Mouse (Mus musculus) brown adipose tissue, adult 24 weeks (tissue): ENCODE results near the gene Usp22. TPM values are rescaled to one million over a fixed set of nuclear protein-coding genes. Genes with fewer than 3 reads are reported as not detected.

Experiments used
- H3K27ac ChIP-seq: fragments of 200-500 bp; replicated peaks from 2 replicates; pipeline ENCODE4 v1.5.1; 2012; ENCODE audit warnings: low read depth, mild to moderate bottlenecking, low read length
- H3K4me1 ChIP-seq: fragments of 200-500 bp; 2 replicates; pipeline ENCODE4 v1.6.1; 2012; ENCODE audit warnings: low read length, mixed read lengths; ENCODE audit not compliant: control insufficient read depth, insufficient read depth, insufficient read length
- H3K4me3 ChIP-seq: fragments of 200-500 bp; 2 replicates; pipeline ENCODE4 v1.5.1; 2012; ENCODE audit warnings: low read depth, mild to moderate bottlenecking, low read length, moderate library complexity; ENCODE audit not compliant: insufficient read depth
- polyA plus RNA-seq: library from polyadenylated mRNA; stranded (reverse); fragments of >200 nt; gene quantifications from 2 replicates; pipeline ENCODE4 v1.2.4, GENCODE M21; 2012; ENCODE audit not compliant: missing spikeins, insufficient read depth, insufficient read length

Usp22 gene
- polyA plus RNA-seq, 1 experiment = 31.0 TPM

GRCm38 (mm10) chr11:61110113-61110512 lies 64.7 kb downstream of the Usp22 start:
- Histone ChIP-seq H3K27ac (no peak overlapping the region), H3K4me3 (no peak overlapping the region), H3K4me1 (no peaks in the 10 kb centered on the region)

GRCm38 (mm10) chr11:61109707-61110106 lies 65.1 kb downstream of the Usp22 start:
- no peak overlapping the region for H3K27ac ChIP-seq
- no peaks in the 10 kb centered on the region for H3K4me1 ChIP-seq

DNA sequence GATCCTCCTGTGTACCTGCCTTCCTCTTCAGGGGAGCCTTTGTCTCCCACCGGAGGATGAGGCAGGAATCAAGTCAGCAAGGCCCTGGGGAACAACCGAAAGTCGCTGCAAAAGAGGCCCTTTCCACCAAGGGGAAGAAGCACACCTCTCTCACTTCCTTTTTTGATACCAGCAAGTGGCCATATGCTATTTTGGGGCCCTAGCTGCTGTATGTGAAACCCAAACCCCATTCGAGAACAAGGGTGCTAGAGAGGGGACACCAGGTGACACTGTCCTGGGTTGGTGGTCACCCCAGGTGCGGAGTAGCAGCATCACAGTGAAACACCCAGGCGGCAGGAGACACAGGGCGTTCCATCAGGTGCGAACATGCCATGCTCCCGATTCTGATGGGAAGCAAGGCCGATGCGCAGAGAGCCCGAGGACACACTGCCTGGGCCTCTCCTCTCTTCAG lies 65.9 kb downstream of the Usp22 start:
- H3K4me1 ChIP-seq = no peaks in the 10 kb centered on the region
- H3K27ac ChIP-seq = no peak overlapping the region
- no peak overlapping the region for H3K4me3 ChIP-seq

More at GRCm38 (mm10) chr11:61109707-61110106, 65.1 kb downstream of the Usp22 start:
- no peak overlapping the region for H3K4me3 ChIP-seq

- Histone ChIP-seq H3K27ac (no peak overlapping the region), H3K4me3 (no peak overlapping the region), H3K4me1 (no peaks in the 10 kb centered on the region)
Observed at GRCm38 (mm10) chr11:61104241-61104901, 70.5 kb downstream of the Usp22 start.

- Histone ChIP-seq H3K4me1 (no peaks in the 10 kb centered on the region), H3K4me3 (no peak overlapping the region), H3K27ac (no peak overlapping the region)
Observed at GRCm38 (mm10) chr11:61102397-61103339, 72.2 kb downstream of the Usp22 start.

Other genes starting within 250 kb of the Usp22 start
- gene Map2k3, start 243.0 kb downstream of the Usp22 start, polyA plus RNA-seq = 22.9 and 29.5 TPM in 2 replicates
- 0.50 TPM in 1 of 2 replicates, not detected in the other for gene Kcnj12, start 152.5 kb downstream of the Usp22 start, polyA plus RNA-seq
- gene Tnfrsf13b, start 48.3 kb downstream of the Usp22 start, polyA plus RNA-seq = 0.87 and 1.2 TPM in 2 replicates
- not detected in 2 replicates for gene Aldh3a1, start 32.5 kb upstream of the Usp22 start, polyA plus RNA-seq
- 25.9 and 29.9 TPM in 2 replicates for gene Aldh3a2, start 92.4 kb upstream of the Usp22 start, polyA plus RNA-seq
- gene Slc47a2, start 167.8 kb upstream of the Usp22 start, polyA plus RNA-seq = not detected in 2 replicates
- gene Slc47a1, start 203.3 kb upstream of the Usp22 start, polyA plus RNA-seq = 1.1 and 1.7 TPM in 2 replicates